Mouse (Mus musculus) T-helper 17 cell (primary cell): Measurements from ENCODE around the gene Snx14.

Experiments used
- in situ Hi-C, 2 experiments: fragments of 300-600 bp; cut with MboI, MseI; formaldehyde crosslinking; loops; 1 replicate in 1 of 2; 2 replicates in 1 of 2; pipeline ENCODE4 v1.15.1; 2025; ENCODE audit warnings: high pct_unique_total_duplicates in 2 of 2

Gene Snx14

DNA sequence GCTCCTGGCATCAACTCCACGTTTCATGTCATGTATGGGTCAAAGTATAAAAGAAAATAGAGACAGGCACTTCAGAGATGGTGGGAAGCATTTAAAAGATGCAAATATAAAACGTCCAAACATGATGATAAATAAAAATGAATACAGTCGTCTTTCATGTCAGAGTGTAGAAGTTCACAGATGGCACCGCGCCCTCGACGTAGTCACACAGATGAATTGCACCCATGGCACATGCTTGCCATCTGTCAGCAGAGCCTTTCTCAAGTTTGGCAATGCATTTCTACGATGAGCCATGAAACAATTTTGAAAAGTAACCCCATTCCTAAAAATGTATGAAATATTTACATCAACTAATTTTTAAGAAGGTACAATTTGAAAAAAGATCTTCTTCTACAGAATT, 43.9 kb downstream of the Snx14 start:
- in situ Hi-C loops, result loop anchor here in 1 of 2 experiments (5.0 to 10.0 kb wide), 2 partner anchors 153 to 1130 kb away; no protein-coding TSS in a partner anchor

DNA sequence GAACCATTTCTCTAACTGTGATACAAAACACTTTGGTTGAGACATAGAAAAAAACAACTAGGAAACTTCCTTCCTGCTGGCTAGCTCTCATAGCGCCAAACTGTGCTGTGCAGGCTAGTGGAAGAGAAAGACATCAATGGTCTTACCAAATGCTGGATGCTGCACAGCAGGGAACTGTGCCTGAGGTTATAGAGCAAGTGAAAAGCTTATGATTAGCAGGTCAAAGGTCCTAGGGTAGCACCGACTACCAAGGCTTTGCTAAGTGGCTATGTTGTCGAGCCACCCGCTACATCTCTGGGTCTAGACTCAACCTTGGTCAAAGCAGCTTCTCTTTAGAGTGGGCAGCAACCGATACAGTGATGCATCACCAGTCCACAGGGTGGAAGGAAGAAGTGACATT, 49.9 kb downstream of the Snx14 start:
- in situ Hi-C loops, result no loop called here

DNA sequence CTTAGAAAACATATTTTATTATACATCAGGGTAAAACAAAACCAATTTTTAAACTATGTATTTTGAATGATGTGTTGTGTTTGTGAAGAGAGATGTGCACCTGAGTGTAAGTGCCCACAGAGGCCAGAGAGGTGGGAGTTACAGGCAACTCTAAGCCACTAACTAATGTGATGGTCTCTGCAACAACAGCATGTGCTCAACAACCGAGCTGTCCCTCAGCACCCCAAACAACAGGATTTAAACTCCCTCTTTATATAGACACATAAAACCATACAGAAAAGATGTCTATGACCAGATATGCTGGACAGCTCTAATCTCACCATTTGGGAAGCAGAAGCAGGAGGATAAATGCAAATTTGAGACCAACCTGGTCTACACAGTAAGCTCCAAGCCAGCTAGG, 58.2 kb downstream of the Snx14 start:
- in situ Hi-C loops, result no loop called here

DNA sequence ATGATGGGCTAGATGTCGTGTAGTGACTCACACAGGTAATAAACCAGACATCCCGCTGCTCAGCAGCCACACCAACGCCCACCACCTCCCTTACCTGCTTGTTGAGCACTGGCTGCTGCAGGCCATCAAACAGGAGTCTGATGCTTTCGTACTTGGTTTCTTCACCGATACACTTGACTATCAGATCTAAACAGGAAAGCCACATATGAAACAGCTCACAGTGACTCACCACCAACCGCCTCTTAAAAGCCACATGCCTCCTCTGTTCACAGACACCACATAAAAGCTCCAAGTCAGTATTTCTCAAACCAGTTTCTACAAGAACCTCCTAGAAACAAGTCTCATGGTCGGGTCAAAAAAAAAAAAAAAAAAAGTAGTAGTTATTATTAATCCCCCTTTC, 58.7 kb downstream of the Snx14 start:
- in situ Hi-C loops, result no loop called here

DNA sequence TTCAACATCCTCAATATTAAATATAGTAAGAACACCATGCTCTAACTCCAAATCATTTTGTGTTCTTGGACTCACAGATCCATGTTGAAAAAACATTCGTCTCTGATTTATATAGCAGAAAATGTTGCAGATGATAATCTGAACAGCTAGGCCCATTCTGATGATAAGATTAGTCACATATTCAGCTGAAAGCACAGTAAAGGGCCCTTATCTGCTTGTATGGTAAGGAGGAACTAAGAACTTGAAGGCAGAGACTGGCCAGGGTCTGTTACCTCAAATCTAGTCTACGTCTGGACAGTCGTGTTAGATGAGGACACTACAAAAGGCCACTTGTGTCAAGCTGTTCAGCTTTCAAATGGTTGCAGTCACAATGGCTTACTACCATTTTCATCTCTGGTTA, 59.7 kb downstream of the Snx14 start:
- in situ Hi-C loops, result loop anchor here in 1 of 2 experiments (10.0 kb wide), 1 partner anchor 1456 kb away; no protein-coding TSS in a partner anchor

DNA sequence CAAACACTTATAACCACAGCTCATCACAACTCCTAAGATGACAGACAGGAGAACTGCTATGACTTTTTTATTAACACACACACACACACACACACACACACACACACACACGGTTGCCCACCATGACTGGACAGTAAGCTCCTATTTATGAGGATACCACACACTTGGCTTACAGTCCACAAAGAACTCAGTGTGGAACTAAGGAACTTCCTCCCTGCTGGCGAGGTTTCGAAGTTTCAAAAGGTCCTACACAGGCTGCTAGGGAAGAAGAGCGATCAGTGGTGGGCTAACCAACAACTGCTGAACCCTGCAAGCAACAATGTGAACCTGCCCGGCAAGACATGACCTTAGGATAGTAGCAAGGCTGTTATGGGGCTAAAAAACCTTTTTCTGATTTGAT, 61.3 kb downstream of the Snx14 start:
- in situ Hi-C loops, result loop anchor here in 1 of 2 experiments (10.0 kb wide), 1 partner anchor 1457 kb away; no protein-coding TSS in a partner anchor

DNA sequence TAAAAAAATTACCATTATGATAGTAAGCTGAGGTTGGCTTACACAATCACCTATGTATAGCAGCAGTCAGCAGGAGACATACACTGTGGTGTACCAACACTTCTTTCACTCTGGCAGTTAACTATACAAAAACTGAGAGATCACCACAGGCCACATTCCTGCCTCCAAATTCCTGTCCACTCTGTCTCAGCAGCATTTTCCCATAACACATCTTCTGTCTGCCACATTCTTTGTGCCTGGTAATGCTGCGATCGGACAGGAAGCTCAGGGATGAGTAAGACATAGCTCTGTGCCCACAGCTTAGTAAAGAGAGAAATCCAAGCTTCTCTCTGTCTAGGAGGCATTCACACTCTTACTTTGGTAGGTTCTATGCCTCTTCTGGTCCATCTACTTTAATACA, 65.8 kb downstream of the Snx14 start:
- in situ Hi-C loops, result loop anchor here (10.0 to 25.0 kb wide), 2 partner anchors 136 to 1462 kb away; no protein-coding TSS in a partner anchor

DNA sequence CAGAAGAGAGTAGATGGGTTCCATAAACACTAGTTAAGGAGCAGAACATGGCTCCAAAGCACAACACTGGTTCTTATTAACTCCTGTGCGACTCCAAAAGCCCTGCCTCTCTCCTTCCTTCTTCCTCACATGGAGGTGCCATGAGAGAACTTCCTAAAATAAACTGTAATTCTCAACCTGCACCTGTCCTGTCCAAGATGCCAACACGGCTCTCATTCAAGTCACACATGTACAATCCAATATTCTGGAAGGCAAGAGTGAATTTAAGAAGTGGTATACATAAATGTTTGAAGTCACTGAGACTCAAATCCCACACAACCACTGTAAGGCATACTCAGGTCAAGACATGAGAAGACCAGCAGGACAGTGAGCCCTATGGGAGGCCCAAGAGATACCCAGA, 67.6 kb downstream of the Snx14 start:
- in situ Hi-C loops, result loop anchor here (10.0 to 25.0 kb wide), 2 partner anchors 134 to 1464 kb away; no protein-coding TSS in a partner anchor

DNA sequence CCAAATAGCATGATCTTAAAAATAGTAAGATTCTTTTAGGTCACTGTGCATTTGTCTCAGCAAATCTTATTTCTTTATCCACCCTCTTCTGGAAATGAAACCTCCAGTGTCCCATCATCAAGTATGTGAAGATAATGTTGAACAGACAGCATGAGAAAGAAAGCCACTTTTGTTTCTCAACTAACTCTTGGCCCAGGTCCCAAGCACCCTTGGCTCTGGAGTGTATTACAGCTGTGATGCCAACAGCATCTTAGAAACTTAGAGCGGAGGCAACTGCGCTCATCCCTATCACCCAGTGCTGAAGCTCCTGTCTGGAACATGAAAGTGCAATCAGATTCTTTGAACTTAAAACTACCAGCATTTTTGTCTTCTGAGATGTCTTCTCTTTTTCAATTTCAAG, 69.1 kb downstream of the Snx14 start:
- in situ Hi-C loops, result loop anchor here (10.0 to 25.0 kb wide), 2 partner anchors 132 to 1465 kb away; no protein-coding TSS in a partner anchor

DNA sequence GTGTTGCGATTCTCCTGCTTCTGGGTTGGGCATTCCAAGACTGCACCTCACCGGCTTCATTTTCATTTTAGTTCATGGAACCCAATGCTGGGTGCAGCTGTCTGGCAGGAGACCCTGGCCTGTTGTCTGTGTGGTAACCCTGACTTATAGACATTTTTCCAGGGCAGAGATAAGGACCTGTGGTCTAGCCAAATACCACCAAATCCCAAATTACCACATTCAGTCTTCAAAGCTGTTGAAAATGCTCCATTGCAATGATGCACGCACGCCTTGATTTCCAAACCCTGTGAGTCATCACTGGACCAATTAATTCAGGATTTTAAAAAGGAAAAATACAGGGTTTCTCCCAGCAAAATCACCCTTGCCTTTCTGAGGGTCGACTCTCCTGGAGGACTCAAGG, 70.3 kb downstream of the Snx14 start:
- in situ Hi-C loops, result loop anchor here in 1 of 2 experiments (25.0 kb wide), 1 partner anchor 131 kb away; no protein-coding TSS in a partner anchor

DNA sequence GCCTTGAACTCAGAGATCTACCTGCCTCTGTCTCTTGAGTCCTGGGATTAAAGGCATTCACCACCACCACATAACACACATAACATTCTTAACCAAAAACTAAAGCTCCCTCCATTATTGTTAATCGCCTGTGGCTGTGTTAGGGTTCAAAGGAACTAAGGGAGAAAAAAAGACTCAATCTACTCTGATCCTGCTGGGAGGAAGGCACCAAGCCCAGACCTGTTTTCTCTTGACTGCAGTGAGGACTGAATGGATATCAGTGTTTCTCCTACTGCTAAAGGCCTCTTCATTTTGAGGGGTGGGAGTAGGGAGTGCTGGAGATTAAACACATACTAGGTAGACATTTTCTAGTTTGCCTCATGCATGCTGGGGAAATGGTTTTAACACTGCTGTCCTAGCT, 71.0 kb downstream of the Snx14 start:
- in situ Hi-C loops, result loop anchor here in 1 of 2 experiments (25.0 kb wide), 1 partner anchor 130 kb away; no protein-coding TSS in a partner anchor

DNA sequence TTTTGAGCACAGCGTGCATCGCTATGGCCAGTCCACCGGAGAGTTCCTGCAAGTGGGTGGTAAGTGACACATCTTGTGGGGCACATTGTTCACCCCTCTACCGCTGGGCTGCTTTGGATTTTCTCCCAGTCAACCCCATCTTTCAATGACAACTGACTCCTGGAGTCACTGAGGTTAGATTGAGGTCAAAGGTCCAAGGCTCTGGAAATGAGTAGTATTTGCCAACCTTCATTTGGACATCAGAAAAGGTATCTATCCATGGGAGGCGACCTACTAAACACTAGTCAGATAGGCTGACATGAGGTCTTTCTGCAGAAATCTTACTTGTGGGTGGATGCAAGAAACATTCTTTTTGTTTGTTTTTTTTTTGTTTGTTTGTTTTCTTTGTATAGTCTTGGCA, 71.4 kb downstream of the Snx14 start:
- in situ Hi-C loops, result loop anchor here in 1 of 2 experiments (25.0 kb wide), 1 partner anchor 130 kb away; no protein-coding TSS in a partner anchor

DNA sequence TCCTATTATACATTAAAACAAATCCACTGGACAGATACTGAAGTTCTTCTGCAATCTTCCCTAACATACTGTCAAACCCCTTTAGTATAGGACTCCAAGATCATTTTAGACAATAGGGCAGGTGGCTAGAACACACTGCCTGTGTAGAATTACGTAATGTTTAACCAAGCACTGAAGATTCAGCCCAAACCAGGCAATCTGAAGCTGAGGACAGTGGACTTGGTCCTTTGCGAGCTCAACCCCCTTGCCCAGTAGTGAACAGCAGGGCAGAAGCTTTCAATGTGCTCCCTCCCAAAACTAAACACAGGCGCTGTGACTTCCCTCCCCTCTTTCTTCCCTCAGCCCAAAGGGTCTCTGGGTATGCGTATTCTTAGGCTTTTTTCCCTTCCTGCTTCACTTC, 71.9 kb downstream of the Snx14 start:
- in situ Hi-C loops, result loop anchor here in 1 of 2 experiments (25.0 kb wide), 1 partner anchor 130 kb away; no protein-coding TSS in a partner anchor

DNA sequence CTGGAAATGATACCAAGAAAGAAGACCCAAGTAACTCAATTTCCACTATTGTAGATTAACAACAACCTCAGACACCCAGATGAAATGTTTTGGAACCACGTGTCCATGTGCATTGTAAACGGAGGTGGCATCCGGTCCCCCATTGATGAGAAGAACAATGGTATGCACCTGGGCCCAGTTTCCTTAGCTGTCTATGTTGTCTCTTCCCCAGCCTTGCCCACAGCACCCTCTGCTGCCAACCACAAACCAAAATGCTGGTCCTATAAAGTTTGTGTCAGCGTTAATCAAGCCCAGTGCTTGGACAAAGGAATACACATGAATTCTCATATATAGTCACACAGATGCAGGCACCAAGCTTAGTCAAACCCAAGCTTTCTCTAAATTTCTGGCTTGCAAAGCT, 72.5 kb downstream of the Snx14 start:
- in situ Hi-C loops, result loop anchor here in 1 of 2 experiments (25.0 kb wide), 1 partner anchor 129 kb away; no protein-coding TSS in a partner anchor

DNA sequence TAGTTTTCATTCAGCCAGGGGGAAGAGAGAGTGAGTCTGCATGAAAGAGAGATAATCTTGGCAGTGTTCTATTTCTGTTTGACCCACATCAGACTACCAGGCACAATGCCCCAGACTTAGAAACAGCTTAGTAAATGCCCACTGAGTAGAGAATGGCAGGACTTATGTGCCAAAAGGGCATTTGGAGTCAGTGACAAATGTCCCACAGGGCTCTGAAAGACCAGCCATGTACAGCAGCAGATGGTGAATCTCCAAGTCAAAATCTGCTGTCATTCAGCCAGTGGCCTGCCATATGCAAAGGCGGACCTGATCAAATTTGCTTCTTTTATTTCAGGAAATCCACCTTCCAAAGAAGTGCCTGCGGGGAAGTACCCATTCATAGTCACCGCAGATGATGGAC, 75.7 kb downstream of the Snx14 start:
- in situ Hi-C loops, result loop anchor here in 1 of 2 experiments (25.0 kb wide), 1 partner anchor 126 kb away; no protein-coding TSS in a partner anchor

DNA sequence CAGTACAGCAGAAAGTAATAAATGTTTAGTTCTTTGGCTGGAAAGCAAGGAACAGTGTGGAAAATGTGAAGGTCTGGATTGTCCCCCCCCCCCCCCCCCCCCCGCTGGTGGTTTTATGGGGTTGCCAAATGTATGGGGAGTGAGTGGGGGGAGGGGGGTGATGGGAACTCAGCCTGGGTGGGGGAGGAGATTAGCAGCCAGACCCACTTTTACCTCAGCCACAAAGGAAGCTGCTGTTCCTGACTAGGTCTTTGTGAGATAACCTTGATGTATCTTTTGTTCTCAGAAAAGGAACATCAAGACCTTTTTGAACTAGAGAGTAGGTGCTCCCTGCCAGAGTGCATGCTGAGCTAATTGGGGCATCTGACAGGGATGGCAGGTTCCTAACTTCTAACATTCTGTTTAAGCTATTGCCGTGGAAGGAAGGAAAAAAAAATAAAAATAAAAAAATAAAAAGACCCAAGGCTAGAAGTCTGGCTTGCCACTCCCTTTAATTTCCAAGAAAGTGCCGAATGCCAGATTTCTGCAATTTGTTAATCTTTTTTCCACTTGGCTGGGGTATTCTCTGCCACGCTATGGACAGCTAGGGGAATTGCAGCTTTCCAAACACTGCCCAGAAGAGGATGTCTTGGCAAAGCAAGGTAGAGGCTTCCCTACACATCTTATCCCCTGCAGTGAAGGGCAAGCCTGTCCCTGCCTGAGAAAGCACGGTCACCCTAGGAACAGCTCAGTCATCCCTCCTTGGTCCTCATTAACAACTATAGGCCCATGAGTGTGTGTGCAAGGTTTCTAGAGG, 76.5 kb downstream of the Snx14 start:
- in situ Hi-C loops, result loop anchor here in 1 of 2 experiments (25.0 kb wide), 1 partner anchor 125 kb away; no protein-coding TSS in a partner anchor

DNA sequence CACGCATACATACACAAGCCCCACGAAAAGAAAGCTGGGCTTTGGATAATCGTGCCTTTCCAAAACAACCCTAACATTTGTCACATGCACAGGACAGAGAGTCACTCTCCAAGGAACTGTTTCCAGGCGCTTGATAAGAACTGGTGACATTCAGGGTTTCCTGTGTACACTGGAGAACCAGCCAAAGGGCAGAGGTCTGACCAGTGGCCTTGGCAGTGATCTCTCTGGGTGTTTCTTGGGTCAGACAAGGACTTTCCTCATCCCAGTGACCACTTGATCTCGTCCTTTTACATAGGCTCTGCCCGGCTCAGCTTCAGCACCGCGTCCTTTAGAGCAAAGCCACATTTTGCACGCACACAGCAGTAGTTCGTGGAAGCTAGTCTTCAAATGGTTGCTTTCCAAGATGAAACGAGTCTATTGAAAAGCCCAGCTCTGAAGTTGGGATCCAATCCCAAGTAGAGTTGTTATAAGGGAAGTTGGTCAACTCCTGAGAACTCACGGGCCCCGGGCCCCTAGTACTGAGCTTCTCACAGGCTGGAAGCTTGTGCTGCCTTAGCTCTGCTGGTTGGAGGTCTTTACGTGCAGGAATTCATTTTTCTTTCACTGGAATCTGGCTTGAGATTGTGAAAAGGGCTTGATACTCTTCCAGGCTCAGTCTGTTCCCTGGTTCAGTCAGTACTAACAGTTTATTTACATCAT, 77.4 kb downstream of the Snx14 start:
- in situ Hi-C loops, result loop anchor here in 1 of 2 experiments (25.0 kb wide), 1 partner anchor 124 kb away; no protein-coding TSS in a partner anchor

DNA sequence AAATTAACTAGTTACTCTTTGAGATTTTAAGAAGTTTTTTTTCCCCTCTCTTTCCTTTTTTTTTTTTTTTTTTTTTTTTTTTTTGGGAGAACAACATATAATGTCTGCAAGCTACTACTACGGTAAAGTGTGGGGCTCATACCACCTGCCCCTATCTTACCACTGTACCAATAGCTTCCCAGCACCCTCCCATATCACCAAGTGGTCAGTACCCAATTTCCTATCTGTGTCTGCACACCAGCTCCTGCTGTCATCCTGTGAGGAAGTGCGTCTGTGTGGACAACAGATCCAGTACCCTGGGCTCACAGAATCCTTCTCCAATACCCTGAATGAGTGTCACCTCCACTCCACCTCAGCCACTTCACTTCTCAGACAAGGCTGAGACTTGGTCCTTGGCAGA, 79.6 kb downstream of the Snx14 start:
- in situ Hi-C loops, result loop anchor here in 1 of 2 experiments (25.0 kb wide), 1 partner anchor 122 kb away; no protein-coding TSS in a partner anchor

DNA sequence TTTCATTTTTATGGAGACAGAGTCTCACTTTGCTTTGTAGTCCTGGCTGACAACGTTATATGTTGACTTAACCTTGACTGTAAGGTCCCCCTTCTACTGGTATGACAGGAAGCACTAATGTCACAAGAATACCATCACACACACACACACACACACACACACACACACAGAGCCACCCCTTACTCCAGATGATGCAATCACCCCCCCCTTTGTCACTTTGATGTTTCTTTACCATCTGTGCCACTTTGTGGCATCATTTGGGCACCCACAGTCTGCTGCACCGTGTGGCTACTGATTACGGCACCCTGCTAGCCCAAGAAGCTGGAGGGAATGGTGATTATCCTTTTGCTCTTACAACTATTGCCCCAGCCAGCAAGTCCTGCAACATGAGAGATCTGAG, 81.6 kb downstream of the Snx14 start:
- in situ Hi-C loops, result loop anchor here in 1 of 2 experiments (25.0 kb wide), 1 partner anchor 120 kb away; no protein-coding TSS in a partner anchor

DNA sequence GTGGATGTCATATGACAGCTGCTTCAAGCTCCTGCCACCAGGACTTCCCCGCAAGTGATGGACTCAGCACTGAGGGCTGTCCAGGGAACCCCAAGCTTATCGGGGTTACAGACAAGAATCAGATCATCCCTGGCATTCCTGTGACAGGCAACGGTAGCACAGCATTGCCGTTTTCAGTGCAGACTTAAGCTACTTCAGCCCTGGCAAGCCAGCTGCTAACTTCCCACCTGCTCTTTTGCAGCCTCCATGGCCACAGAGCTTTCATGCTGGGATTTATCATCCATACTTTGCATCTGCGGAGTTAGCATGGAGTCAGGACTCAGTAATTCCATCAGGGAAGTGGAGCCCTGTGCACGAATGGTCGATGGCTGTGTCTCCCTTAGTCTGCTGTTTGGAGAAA, 85.3 kb downstream of the Snx14 start:
- in situ Hi-C loops, result loop anchor here (5.0 to 25.0 kb wide), 2 partner anchors 76 to 116 kb away; no protein-coding TSS in a partner anchor

DNA sequence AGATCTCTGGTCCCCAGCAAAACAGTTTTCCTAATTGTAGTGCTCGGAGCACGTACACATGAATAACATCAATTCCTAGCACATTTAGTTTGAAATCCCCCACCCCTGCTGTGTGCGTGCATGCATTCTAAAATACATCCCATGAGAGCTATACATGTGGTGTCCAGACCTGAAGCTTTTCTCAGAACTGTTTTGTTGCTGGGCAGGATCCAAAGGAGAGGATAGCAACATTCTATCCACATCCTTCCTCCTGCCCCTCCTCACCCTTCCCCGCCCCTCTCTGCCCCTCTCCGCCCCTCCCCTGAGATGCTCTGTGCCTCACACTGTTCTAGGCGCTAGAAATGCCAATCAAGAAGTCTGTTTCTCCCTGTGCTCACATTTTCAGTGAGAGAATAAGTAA, 86.0 kb downstream of the Snx14 start:
- in situ Hi-C loops, result loop anchor here (5.0 to 25.0 kb wide), 2 partner anchors 75 to 115 kb away; no protein-coding TSS in a partner anchor
